Mouse (Mus musculus) spleen, adult 2 months (tissue): Measurements from ENCODE around the gene Celsr1.

ENCODE experiments used
- CTCF ChIP-seq: fragments of 200-500 bp; IDR thresholded peaks from 2 replicates; pipeline ENCODE4 v1.5.1; 2011; ENCODE audit warnings: mild to moderate bottlenecking, inconsistent platforms; ENCODE audit not compliant: insufficient read depth, insufficient read length, insufficient replicate concordance; ENCODE audit errors: extremely low read depth
- POLR2A ChIP-seq: fragments of 200-500 bp; IDR thresholded peaks from 2 replicates; pipeline ENCODE4 v1.6.1; 2011; ENCODE audit warnings: low read depth, low read length, inconsistent platforms

DNA sequence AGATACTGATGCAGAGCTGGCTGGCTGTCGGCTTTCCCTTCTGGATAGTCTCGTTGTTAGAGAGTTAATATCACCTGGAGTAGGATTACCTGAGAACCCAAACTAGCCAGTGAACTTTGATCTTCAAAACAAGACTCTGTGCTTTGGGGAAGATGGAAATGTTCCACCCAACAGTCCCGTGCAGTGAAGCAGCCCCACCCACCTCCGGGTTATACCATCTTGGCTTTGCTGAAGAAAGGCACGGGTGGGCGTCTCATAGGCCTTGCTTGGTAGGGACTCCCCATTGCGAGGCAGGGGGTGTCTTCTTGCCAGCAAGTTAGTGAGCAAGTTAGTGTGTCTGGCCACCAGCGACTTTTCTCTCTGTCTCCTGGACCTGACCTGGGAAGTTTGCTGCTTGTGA is 42.8 kb upstream of the Celsr1 start:
- TF ChIP-seq CTCF (no peak), POLR2A (no peak)
